Mouse (Mus musculus) cerebellum, adult 11-12 months (tissue): ENCODE data around the gene Tab1.
A peak's percentile ranks its signal among the peaks of the same experiment; 100 is the strongest.

ENCODE experiments used
- DNase-seq: peaks from one replicate; pipeline ENCODE4 v3.0.0; 2022

The Tab1 gene

DNA sequence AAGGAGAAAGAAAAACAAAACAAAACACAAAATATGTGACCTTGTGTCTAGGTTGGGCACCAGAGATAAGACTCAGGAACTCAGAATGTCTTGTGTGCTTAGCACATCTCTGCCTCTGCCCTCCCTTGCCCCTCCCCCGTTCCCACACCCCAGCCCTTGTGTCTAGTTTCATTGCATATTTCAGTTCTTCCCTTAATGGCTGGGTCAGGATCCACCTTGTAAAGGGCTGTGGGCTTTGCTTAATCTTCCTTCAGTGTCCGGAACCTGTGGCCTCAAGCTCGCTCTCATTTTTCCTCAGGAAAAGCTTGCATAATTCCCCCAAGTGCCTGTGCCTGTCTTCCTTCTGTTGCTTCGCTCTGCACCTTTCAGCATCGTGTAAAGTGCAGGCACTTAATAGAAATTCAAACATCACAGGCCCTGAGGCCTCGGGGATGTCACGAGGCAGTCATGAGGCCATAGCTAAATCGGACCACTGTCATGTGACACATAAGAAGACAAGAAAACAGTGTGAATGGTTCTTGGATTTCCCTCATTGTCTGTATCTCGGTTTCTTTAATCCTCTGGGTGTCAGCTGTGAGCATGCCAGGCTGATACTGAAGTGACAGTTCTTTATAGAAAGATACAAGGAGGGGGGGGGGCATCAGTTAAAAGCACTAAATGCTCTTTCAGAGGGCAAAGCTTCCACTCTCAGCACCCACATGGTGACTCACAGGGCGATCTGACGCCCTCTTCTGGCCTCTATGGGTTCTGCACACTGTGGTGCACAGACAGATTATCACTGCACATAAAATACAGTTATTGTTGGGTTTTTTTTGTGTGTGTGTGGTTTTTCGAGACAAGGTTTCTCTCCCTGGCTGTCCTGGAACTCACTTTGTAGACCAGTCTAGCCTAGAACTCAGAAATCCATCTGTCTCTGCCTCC, 27.2 kb upstream of the Tab1 start:
- DNase-seq: no peak

DNA sequence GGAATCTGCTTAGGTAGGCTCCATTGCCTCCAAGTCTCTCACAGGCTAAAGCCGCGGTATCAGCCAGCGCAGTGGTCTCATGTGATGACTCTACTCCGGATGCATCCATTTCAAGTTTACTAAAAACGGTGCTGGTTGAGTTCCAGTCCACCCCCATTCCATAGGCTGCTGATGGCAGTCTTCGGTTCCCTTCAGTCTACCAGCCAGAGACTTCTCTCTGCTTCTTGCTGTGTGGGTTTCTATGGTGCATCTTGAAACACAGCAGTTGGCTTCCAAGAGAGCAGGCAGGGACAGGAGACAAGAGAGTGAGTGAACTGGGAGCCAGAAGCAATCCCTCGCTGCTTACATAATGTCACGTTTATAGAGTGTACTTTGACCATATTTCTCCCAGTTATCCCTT, 25.8 kb upstream of the Tab1 start:
- DNase-seq: no peak

DNA sequence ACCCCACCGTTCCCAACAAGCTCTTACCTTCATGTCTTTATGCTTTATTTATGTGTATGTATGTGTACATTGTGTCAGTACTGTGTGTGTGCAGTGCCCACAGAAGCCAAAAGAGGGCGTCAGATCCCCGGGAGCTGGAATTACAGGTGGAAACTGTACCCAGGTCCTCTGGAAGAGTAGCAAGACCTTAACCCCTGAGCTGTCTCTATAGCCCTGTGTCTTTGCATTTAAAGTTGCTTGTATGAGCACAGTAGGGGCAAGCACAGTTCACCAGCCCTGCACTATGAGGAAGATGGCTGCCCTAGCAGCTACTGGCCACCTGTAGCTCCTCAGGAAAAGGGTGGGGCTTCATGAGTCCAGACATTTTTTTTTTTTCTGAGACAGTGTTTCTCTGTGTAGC, 25.4 kb upstream of the Tab1 start:
- no peak for DNase-seq

DNA sequence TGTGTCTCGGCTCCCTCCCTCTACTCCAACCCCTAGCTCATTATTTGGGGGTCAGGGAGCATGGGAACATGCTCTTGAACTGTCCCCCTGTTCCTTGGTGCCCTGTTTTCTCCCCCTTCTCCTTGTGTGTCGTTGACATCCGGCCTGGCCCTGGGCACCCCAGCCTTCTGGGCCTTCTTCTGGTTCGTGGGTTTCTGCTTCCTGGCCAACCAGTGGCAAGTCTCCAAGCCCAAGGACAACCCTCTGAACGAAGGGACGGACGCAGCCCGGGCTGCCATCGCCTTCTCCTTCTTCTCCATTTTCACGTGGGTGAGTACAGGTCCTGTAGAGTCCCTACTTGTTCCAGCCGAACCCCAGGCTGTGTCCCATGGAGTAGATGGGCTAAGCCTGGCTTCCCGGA, 21.5 kb upstream of the Tab1 start:
- no peak for DNase-seq

DNA sequence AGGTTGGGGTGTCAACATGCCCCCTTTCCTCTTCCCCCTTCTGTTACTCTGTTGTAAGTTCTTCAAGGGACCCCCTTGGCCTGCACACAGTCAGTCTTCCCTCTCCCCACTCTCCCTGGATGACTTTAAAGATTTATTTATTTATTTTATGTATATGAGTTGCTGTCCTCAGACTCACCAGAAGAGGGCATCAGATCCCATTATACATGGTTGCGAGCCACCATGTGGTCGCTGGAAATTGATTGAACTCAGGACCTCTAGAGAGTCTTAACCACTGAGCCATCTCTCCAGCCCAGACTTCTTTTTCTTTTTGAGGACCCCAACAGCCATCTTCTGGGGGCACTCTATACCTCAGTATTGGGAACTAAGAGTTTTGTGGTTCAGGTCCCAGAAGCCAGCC, 20.4 kb upstream of the Tab1 start:
- no peak for DNase-seq

DNA sequence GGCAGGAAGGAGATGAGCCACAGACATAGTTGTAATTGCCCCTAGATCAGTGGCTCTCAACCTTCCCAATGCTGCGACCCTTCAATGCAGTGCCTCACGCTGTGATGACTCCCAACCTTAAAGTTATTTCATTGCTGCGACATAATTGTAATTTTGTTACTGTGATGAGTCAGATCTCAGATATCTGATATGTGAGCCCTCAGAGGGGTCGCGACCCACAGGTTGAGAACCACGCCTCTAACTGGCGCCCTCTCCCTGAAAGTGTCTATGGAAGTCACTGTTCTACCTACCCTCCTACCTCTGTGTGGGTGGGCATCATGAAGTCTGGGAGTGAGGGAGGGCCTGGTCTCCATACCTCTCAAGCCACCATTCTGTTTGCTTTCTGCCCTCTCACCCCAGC, 18.5 kb upstream of the Tab1 start:
- DNase-seq: no peak

DNA sequence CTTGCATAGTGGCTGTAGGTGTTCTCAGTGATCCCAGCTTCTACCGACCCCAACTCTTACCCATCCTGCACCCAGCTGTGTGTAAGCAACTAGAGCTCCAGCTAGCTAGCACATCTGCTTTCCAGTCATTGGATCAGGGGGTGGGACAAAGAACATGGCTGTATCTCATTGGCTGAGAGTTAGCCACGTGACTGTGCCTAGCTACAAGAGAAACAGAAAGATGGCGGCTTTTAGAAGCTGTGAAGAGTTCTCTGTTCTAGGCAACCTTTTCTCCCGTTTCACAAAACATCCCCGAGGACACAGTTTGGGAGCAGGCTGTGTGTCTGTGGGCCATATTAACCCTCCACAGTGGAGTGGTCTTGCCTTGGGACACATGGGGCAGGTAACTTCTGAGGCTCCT, 17.7 kb upstream of the Tab1 start:
- DNase-seq: no peak

DNA sequence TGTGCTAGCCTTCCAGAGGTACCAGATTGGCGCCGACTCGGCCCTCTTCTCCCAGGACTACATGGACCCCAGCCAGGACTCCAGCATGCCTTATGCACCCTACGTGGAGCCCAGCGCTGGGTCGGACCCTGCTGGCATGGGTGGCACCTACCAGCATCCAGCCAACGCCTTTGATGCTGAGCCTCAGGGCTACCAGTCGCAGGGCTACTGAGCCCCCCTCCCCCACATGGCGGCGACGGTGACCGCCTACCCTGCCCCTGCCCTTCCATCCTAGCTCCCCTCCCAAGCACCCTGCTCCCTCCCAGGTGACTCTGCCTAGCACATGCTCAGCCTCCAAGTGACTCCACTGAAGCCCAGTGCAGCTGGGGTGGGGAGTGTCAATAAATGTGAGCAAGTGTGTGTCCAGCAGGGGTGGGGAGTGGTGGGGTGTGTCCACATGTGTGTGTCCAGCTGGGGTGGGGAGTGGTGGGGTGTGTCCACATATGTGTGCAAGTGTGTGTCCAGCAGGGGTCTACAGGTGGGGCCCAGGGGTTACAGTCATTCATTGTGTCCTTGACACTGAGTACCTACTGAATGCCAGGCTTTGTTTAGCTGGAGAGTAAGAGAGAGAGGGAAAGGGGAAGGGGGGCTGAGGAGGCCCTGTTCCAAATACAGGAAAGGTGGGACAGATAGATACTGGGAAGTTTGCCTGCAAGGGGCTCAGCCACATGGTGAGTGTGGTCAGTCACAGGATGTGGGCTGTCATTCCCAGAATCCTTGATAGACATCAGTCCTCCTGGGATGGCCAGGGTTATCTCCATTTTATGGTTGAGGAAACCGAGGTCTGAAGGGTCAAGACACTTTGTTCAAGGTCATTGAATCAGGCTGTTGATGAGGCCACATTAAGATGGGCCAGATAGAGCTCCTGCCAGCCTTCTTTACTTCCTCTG, 16.8 kb upstream of the Tab1 start:
- DNase-seq: no peak

DNA sequence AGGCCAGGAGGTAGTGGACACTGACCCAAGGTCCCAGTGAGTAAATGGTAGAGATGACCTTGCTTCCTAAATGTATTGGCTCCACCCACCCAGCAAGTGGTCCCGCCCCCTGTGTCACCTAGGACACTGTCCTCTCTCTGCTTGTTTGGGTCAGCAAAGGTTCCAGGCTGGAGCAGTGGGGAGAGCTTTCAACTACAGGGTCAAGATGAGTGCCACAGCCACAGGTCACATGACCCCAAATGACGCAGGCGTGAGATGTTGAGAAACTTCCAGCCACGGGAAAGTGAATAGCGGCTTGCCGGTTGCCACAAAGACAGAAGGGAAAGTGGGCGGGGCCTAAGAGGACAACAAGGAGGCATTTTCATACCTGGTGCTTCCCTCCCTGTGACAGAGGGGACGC, 15.8 kb upstream of the Tab1 start:
- DNase-seq: peak; percentile 47

DNA sequence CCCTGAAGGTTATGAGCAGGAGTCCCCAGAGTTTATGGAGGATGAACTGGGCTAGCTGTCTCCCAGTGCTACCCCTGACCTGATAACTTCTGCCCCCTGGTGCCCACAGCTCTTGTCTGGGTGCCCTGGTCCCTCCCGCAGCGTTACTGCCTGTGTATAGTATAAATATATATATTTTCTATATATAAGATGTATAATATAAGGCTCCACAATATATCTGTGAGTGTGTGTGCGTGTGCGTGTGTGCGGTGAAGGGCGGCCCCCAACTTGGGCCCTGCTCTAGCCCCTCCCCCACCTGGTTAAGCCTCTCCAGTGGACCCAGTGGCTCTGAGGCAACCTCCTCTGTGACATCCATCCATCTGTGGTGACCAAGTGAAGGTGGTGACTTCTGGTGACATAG, 13.9 kb upstream of the Tab1 start:
- peak; percentile 52 for DNase-seq

DNA sequence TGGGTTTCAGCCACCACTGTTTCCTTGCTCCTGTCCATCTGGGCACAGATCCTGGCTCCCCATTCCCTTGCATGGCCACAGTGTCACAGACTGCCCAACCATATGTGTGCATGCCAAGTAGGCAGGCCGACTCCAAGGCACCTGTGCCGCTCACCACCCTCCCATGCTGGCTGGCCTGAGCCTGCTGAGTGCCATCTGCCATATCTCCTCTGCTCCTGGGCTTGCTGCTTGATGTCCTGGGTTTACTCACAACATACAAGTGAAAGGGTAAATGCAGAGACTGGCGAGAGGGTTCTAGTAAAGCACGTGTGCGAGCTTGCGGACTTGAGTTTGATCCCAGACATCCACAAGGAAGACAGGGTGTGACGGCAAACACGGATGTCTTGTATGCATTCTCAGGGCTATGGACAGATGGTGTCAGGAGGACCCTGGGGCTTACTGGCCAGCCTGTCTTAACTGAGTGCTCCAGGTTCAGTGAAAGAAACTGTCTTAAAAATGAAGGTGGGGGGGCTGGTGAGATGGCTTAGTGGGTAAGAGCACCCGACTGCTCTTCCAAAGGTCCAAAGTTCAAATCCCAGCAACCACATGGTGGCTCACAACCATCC, 11.1 kb upstream of the Tab1 start:
- DNase-seq: peak; percentile 99

DNA sequence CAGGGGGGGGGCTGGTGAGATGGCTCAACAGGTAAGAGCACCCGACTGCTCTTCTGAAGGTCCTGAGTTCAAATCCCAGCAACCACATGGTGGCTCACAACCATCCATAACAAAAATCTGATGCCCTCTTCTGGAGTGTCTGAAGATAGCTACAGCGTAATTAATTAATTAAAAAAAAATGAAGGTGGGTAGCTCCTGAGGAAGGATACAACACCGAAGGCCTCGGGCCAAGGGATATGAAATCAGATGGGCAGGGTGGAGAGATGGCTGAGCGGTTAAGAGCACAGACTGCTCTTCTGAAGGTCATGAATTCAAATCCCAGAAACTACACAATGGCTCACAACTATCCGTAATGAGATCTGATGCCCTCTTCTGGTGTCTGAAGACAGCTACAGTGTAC, 10.5 kb upstream of the Tab1 start:
- DNase-seq: peak; percentile 58

DNA sequence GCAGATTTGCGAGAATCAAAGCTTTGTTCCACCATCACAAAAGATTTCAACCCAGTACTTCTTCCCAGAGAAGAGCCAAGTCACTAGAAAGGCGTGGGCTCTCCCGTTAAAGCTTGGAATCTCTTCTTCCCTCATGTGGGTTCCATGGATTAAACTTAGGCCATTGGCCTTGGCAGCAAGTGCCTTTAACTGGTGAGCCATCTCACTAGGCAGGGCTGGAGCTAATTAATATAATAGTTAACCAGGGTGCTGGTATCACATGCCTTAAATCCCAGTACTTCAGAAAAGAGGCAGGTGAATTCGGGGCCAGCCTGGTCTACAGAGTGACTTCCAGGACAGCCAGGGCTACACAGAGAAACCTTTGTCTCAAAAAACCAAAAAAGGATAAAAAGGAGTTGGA, 8.3 kb upstream of the Tab1 start:
- DNase-seq: no peak

DNA sequence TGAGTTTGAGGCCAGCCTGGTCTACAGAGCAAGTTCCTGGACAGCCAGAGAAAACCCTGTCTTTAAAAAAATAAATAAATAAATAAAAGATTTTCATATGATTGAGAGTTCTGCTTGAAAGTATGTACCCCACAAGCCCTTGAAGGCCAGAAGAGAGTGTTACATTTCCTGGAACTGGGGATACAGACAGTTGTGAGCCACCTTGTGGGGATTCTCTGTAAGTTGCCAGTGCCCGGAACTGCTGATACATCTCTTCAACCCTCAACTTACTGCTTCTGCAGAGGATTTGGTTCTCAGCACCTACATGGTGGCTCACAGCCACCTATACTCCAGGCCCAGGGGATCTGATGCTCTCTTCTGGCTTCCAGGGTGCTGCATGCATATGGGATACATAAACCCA, 5.7 kb upstream of the Tab1 start:
- DNase-seq: peak; percentile 41

DNA sequence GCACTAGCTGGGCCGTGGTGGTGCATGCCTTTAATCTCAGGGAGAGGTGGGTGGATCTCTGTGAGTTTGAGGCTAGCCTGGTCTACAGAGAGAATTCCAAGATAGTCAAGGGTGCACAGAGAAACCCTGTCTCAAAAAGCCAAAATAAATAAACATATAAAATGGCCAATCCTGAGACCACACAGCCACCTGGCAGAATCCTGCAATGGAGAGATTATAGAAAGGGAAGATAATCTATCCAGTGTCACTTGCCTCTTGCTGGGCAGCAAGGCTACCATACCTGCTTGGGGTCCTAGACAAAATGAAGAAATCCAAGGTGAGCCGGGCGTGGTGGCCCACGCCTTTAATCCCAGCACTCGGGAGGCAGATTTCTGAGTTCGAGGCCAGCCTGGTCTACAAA, 2.9 kb upstream of the Tab1 start:
- no peak for DNase-seq

DNA sequence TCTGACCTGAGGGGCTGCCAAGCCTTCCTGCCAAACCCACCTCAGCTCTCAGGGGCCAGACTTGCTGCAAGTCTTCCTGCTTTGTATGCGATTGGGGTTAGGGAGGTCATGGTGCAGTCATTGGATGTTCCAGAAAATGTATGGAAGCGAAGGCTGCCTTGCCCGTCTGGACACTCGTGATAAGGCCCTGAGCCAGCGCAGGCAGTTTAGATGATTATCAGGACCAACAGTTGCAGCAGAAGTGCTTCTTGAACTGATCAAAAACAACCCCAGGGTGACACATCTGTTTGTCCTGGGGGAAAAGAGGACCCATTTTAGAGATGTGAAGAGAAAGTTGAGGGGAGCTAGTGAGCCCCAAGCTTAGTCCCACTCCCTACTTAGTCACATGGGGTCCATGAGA, 2.2 kb upstream of the Tab1 start:
- peak; percentile 45 for DNase-seq

DNA sequence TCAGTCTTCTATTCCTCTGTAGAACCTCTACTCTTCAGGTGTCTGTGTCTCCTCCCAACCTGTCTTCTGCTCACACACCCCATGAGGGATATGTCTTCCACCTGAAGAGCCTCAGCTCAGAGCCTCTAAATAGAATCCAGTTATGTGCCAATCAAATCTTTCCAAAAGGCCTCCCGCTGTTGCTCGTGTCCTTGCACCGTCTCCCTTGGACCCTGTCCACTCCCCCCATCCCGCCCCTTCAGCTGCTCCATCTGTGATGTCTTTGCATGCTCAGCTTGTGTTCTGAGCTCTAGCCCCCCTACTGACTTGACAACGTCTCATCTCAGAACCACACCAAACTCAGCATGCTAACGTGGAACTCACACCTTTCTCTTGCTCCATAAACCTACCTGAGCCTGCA, 1.5 kb upstream of the Tab1 start:
- peak; percentile 84 for DNase-seq

DNA sequence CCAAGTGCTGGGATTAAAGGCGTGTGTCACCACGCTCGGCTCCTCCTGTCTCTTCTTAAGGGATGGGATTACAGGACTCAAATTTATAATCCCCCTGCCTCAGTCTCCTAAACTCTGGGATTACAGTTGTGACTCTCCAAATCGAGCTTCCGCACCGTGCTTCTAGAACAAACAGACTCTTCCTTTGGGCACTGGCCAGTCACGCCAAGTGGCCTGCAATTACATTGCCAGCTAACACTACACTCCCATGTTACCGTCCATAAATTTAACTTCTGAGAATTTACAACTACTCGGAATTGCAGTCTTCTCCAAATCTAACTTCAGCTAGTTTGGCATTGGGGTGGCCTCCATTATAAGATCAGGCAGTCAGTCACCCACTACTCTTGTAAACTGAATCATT, 475 bp upstream of the Tab1 start:
- no peak for DNase-seq

DNA sequence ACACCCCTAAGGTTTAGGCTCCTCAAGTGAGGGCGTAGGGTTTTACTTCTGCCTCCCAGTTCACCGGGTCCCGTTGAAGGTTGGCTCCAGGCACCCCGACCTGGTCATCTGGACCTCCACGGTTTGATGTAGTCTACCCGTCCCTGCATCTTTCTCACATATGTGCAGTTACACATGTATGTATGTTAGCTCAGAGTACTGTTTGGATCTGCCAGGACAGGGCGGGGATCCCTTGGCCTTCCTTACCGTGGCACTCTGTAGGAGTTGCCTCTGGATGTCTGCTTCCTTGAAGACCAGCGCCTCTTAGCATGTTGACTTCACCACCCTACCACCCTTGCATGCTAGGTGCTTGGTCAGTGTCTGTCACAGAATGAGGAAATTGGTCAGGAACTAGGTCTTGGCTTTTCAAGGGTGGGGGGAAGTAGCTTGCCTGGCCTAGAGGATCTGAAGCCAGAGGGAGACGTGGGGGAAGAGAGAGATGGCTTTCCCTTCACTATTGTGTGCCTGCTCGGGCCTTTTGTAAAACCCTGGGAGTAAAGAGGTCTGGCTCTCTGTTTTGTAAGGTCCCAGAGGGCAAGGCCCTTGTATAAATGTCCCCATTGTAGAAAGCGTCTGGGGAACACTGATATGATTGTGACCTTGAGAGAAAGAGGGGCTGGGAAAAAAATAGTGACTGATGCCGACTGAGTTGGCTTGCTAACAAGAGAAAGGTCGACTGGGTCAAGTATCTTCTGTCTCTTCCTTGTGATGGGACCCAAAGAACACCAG, 939 bp downstream of the Tab1 start:
- peak; percentile 28 for DNase-seq

DNA sequence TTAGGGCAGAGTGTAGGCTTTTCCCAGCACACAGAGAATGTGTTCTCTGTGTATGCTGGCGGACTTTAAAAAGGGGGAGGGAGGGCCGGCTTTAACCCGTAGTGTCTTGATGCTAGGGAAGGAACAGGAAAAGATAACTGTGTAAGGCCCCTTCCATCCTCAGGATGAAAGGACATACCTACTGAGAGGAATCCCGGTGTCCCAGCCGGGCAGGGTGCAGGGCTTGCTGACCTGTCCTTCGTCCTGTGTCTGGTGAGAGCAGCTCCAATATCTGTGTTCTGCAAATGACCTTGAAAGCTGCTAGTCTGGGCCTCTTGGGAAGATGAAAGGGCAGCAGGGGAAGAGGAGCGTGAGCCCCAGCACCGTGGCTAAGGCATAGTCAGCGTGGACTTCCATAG, 1.5 kb downstream of the Tab1 start:
- no peak for DNase-seq

DNA sequence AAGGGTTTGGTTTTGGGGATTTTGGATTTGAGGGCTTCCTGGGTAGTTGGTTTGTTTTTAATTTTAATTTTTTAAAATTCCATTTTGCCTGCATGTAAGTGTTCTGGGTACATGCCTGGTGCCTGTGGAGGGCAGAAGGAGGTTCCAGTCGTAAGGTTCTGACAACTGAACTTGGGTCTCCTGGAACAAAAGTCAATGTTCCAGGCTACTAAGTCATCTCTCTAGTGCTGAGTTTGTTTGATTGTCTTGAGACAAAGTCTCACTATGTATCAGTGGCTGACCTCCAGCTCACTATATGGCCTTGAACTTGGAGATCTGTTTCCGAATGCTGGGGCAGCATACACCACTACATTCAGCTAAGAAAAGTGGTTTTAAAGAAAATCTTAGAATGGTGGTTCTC, 2.6 kb downstream of the Tab1 start:
- no peak for DNase-seq

DNA sequence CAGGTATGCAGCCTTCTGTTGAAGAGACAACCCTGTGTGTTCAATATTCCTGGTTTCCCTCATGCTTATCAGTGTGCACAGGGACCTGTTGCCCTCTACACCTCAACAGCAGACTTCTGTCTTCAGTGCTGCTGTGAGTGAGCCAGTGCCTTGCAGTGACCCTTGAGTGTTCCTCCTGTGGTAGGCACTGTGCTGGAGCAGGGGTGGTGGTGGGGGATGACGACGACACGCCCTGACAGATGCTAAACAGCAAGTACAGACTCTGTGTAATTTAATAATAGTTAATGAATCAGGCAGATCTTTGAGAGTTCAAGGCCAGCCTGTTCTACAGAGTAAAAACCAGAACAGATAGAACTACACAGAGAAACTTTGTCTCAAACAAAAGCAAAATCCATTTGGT, 3.7 kb downstream of the Tab1 start:
- no peak for DNase-seq
